Mouse (Mus musculus): ENCODE measurements around the gene Trub1. TPM values are rescaled to one million over a fixed set of nuclear protein-coding genes. Genes with fewer than 3 reads are reported as not detected.

The Trub1 gene
- polyA plus RNA-seq (2015; fragmentation: Nextera tagmentation; extraction: Ambion mirVana), result 11.0 and 12.4 TPM in 2 replicates

DNA sequence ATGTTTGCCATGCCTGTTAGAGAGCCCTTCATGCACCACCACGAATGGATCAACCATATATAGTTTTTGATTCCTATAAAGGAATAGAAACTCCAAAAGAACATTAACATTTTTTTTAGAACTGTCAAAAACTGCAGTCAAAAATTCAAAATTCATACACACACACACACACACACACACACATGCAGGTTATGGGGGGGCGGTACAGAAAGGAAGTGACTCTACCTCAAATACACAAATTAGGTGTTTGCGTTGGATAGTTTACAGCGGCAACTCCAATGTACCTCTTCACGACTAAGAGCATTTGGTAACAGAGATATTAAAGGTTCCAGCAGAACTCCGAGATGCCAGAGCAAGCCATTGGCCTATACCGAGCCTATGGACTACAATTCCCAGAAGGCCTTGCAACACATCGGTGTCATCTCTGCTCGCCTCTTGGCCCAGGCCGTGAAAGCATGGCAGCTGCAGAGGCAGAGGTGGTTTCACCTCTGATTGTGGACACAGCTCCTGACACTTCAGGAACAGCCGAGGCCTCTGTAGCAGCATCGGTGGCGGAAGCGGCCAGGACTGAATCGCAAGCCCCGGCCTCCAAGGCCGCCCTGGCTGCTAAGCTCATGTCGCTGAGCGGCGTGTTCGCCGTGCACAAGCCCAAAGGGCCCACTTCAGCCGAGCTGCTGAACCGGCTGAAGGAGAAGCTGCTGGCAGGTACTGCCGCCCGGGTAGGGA, at the start of gene Trub1:
Gene Trub1, plus strand, starts transcription at position 421 of the 726 bp plus-strand sequence.
- peak within 1 kb of the TSS; percentile 53; the same call in 1 of the 2 replicates for H3K27ac ChIP-seq (replicated peaks)
- H3K9me3 ChIP-seq, result no peaks in the 10 kb centered on the region
- H3K9ac ChIP-seq, result peak within 1 kb of the TSS; percentile 90
- H3K4me3 ChIP-seq, result peak within 1 kb of the TSS; percentile 87
- no peaks in the 10 kb centered on the region for H3K27me3 ChIP-seq (replicated peaks)
- ATAC-seq (ENCODE audit: extremely low read depth, insufficient number of reproducible peaks, low FRiP score, low TSS enrichment), result peak; percentile 76; the same call in 1 of the 2 replicates
- H3K4me1 ChIP-seq, result peaks cover 11% of the 10 kb centered on the region
- no peaks in the 10 kb centered on the region for H3K36me3 ChIP-seq
- peak within 1 kb of the TSS; percentile 70 for H3K4me2 ChIP-seq
- WGBS, result 4% methylated on average over 26 of the region's 26 CpGs

DNA sequence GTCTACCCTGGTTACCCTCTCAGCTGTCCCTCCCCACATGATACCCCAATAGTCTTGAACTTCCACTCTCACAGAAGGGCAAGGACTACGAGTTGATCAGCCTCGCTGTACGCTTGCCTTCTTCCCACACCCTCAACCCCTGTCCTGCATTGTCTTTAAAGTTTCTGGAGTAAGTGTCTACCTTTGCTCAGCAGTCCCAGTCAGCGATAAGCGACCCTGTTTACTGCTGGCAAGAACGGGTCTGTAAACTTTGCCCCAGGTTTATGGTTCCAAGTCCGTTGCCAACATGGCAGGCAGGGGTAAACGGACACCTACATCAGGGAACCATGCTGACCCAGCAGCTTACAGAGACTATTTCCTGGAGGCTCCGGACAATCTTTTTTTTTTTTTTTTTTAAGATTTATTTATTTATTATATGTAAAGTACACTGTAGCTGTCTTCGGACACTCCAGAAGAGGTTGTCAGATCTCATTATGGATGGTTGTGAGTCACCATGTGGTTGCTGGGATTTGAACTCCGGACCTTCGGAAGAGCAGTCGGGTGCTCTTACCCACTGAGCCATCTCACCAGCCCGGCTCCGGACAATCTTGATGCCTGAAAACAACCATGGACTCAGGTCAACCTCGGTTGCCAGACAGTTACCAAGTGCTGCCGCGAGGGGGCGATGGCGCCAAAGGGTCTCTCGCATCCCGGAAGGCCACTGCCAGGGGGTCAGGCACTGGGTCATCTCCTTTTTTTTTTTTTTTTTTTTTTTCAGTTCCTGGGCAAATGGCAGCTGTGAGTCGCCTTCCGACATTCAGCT, 48.8 kb upstream of the Trub1 start:
- peaks cover 4% of the 10 kb centered on the region; the same call in 1 of the 2 replicates for H3K27me3 ChIP-seq (replicated peaks)
- WGBS, result 14% methylated on average over 24 of the region's 24 CpGs
- 0 out of 2 replicates have a peak, but pooled peaks cover 6% of the 10 kb centered on the region for H3K4me1 ChIP-seq
- H3K4me2 ChIP-seq, result peak overlapping the region; percentile 56
- H3K36me3 ChIP-seq, result no peaks in the 10 kb centered on the region
- no peak overlapping the region for H3K27ac ChIP-seq (replicated peaks)
- peak overlapping the region; percentile 18 for H3K4me3 ChIP-seq
- no peak overlapping the region for H3K9ac ChIP-seq
- no peaks in the 10 kb centered on the region for H3K9me3 ChIP-seq
- ATAC-seq (ENCODE audit: extremely low read depth, insufficient number of reproducible peaks, low FRiP score, low TSS enrichment), result no peak

DNA sequence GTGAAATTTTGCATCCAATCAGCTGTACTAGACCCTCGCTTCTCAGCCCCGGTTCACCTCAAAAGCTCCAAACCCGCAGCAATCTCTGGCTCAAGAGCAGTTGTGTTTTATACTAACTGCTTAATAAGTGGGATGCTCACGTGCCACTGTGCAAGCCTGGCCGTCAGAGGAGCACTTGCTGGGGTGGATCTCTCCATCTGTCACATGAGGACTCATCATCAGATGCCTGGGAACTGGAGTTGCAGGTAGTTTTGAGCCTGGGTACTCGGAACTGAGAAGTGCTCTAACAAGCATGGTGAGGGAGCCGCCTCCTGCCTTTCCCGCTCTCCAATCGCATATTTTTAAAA, 48.2 kb upstream of the Trub1 start:
- WGBS, result 18% methylated on average over 9 of the region's 9 CpGs
- Histone ChIP-seq H3K36me3 (no peaks in the 10 kb centered on the region), H3K9me3 (no peaks in the 10 kb centered on the region), H3K4me1 (0 out of 2 replicates have a peak, but pooled peaks cover 6% of the 10 kb centered on the region), H3K27me3 (replicated peaks) (peaks cover 4% of the 10 kb centered on the region; the same call in 1 of the 2 replicates), H3K4me3 (peak overlapping the region; percentile 18), H3K9ac (no peak overlapping the region), H3K27ac (replicated peaks) (no peak overlapping the region), H3K4me2 (peak overlapping the region; percentile 56)
- ATAC-seq (ENCODE audit: extremely low read depth, insufficient number of reproducible peaks, low FRiP score, low TSS enrichment), result no peak

DNA sequence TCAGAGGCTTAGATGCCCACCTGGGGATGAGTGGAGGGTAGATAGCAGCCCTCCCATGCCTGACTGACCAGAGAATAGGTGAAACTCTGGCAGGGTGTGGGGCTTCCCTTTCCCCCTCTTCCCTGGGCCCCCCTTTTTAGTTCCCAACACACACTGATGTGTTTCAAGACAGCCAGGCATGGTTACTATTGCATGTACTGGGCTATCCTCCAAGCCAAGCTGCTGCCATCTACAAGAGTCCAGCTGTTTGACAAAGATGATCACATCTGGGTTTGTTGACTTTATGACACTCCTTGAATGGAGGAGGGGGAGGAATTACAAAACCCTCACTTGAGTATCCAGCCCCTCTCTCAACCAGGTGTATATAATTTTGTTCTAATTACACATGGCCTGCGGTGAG, 44.8 kb upstream of the Trub1 start:
- Histone ChIP-seq H3K4me2 (no peak overlapping the region), H3K4me1 (peaks cover 20% of the 10 kb centered on the region), H3K9ac (no peak overlapping the region), H3K27ac (replicated peaks) (no peak overlapping the region), H3K9me3 (no peaks in the 10 kb centered on the region), H3K36me3 (no peaks in the 10 kb centered on the region), H3K4me3 (no peak overlapping the region), H3K27me3 (replicated peaks) (peaks cover 4% of the 10 kb centered on the region; the same call in 1 of the 2 replicates)
- no peak for ATAC-seq (ENCODE audit: extremely low read depth, insufficient number of reproducible peaks, low FRiP score, low TSS enrichment)
- WGBS, result 90% methylated on average over 1 of the region's 1 CpGs

DNA sequence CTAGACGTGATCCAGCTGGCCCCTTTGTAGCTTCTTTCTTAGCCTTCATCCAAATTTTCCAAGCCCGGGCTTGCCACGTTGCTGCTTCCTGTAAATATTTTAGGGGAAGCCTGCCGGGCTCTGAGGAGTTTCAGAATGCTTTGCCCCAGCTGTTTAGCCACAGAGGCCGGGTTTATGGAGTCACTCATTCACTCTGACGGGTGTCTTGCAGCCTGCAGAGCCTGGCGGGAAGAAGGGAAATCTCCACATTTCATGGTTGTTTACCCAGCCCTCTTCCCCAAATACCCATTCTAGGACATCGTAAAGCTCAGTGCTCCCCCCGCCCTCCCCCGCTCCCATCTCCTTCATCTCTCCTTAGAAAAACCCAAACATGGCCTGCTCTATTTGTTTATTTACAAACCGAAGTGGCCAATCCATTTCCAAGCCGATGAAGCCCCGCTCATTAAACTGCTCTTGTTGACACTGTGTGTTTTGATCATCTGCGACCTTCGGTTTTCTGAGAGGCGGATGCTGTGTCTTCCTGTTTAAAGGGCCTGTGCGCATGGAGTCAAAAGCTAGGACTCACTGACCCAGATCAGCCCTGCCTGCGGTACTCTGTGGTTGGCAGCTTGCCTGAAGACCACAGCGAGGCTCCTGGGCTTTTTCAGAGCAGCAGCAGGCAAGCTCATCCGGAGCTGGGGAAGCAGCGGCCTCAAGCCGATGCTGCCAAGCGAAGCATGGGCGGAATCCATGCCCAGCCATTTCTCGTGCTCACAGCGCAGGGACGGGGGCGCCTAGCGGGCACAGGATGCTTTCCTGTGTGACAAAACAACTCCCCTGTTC, 41.1 kb upstream of the Trub1 start:
- Histone ChIP-seq H3K4me1 (peaks cover 20% of the 10 kb centered on the region), H3K9ac (peak overlapping the region; percentile 59), H3K4me2 (peak overlapping the region; percentile 65), H3K9me3 (no peaks in the 10 kb centered on the region), H3K27ac (replicated peaks) (peak overlapping the region; percentile 54; the same call in 1 of the 2 replicates), H3K27me3 (replicated peaks) (peaks cover 9% of the 10 kb centered on the region; the same call in 1 of the 2 replicates), H3K4me3 (peak overlapping the region; percentile 34), H3K36me3 (no peaks in the 10 kb centered on the region)
- 28% methylated on average over 29 of the region's 29 CpGs for WGBS
- ATAC-seq (ENCODE audit: extremely low read depth, insufficient number of reproducible peaks, low FRiP score, low TSS enrichment), result no peak; the same call in 1 of the 2 replicates

DNA sequence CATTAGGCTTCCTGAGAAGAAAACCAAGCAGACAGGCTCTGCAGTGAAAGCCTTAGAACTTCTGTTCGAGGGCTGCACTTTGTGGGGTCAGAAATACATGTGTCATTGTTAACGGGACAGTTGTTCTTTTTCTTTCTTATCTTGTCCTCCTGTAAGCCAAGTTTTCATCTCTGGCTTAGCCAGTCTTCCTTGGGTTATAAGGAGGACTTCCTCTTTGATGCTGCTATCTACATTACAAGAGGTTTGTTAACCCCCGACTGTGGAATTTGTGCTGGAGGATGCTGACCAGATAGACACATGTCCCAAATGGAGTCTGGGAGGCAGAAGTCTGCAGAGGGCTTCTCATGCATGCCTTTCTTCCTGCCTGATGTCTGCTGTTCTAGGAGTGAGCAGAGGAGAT, 39.5 kb upstream of the Trub1 start:
- Histone ChIP-seq H3K36me3 (no peaks in the 10 kb centered on the region), H3K4me3 (no peak overlapping the region), H3K27ac (replicated peaks) (no peak overlapping the region), H3K4me2 (no peak overlapping the region), H3K4me1 (peaks cover 25% of the 10 kb centered on the region), H3K27me3 (replicated peaks) (peaks cover 14% of the 10 kb centered on the region), H3K9me3 (no peaks in the 10 kb centered on the region), H3K9ac (no peak overlapping the region)
- no peak for ATAC-seq (ENCODE audit: extremely low read depth, insufficient number of reproducible peaks, low FRiP score, low TSS enrichment)
- WGBS, result 18% methylated on average over 3 of the region's 3 CpGs

DNA sequence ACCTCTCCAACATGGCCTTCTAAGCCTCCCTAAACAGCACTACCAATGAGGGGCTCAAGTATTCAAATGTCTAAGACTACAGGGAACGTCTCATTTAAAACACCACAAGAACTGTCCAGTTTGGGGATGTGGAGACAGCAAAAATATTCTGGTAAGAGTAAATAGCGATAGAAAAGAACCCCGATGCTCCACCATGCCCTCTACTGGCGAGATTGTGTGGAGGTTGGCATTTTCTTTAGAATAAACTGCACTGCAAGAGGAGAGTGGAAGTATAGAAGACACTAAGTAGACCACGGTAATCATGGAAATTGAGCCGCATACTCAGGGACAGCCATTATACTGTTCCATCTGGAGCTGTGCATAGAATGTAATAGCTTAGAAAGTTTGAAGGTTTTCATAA, 38.8 kb upstream of the Trub1 start:
- H3K27ac ChIP-seq (replicated peaks), result no peak overlapping the region
- peaks cover 31% of the 10 kb centered on the region for H3K4me1 ChIP-seq
- no peak for ATAC-seq (ENCODE audit: extremely low read depth, insufficient number of reproducible peaks, low FRiP score, low TSS enrichment)
- H3K36me3 ChIP-seq, result no peaks in the 10 kb centered on the region
- H3K4me3 ChIP-seq, result no peak overlapping the region
- H3K9me3 ChIP-seq, result no peaks in the 10 kb centered on the region
- H3K4me2 ChIP-seq, result no peak overlapping the region
- WGBS, result 83% methylated on average over 6 of the region's 6 CpGs
- no peak overlapping the region for H3K9ac ChIP-seq
- H3K27me3 ChIP-seq (replicated peaks), result peaks cover 17% of the 10 kb centered on the region

DNA sequence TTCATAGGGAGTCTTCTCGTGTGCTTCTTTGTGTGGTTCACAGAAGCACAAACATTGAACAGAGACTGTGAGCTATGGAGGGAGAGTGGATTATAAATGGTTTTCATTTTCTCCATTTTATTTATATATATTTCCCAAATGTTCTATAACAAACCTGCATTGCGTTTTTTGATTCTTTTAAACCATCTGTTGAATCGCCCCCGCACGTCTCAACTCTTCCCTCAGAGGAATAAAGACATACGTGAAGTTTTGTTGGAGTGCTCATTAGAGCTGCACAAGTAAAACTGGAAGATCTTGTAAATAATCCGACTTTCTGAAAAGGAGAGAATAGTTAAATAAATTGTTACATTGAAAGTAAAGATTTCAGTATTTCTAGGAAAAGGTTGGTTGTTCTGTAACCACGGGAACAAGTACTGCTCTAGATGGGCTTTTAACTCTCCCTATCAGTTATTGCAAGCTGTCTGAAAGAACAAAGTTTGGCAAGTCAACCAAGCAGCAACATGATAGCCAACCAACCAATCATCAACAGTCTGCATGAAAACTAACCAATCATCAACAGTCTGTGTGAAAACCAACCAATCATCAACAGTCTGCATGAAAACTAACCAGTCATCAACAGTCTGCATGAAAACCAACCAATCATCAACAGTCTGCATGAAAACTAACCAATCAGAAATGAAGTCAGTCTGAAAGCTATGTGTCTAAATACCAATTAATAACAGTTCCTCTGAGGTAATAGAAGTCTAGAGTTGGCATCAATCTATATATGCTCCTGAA, 37.5 kb upstream of the Trub1 start:
- Histone ChIP-seq H3K36me3 (no peaks in the 10 kb centered on the region), H3K27ac (replicated peaks) (no peak overlapping the region), H3K9me3 (no peaks in the 10 kb centered on the region), H3K4me1 (peaks cover 31% of the 10 kb centered on the region), H3K27me3 (replicated peaks) (peaks cover 21% of the 10 kb centered on the region), H3K9ac (no peak overlapping the region), H3K4me3 (no peak overlapping the region), H3K4me2 (no peak overlapping the region)
- no peak for ATAC-seq (ENCODE audit: extremely low read depth, insufficient number of reproducible peaks, low FRiP score, low TSS enrichment)
- 85% methylated on average over 8 of the region's 8 CpGs for WGBS

DNA sequence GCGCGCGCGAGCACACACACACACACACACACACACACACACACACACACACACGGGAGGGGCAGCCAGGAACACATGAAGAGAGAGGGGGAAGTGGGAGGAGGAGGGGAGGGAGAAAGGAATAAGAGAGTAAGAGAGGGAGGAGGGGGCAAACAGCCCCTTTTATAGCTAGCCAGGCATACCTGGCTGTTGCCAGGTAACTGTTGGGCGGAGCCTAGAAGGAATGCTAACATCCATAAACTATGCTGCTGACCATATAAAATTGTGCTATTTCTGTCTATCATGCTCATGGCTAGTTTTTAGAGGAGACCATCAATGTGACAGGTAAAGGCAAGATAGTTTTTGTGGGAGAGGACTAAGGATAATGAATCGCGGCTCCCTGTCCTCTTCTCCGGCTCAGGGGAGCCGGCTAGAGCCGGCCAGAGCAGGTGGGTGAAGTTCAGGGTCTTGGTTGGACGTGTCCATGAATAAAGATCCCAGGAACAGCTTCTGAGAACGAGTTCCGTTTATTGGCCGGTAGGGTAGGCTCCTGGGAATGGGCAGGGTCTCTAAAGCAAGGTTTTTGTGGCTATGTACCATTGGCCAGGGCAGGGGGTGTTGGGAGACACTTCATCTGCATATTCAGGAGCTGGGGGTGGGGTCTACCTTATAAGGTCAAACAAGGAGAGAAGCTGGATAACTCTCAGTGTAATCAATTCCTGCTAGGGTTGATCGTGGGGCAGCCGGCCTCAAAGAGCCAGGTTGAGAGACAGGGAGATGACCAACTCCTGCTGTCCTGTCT, 34.7 kb upstream of the Trub1 start:
- Histone ChIP-seq H3K27ac (replicated peaks) (no peak overlapping the region), H3K9ac (peak overlapping the region; percentile 57), H3K9me3 (no peaks in the 10 kb centered on the region), H3K4me1 (peaks cover 21% of the 10 kb centered on the region), H3K27me3 (replicated peaks) (peaks cover 21% of the 10 kb centered on the region), H3K4me2 (peak overlapping the region; percentile 61), H3K36me3 (no peaks in the 10 kb centered on the region), H3K4me3 (peak overlapping the region; percentile 45)
- no peak for ATAC-seq (ENCODE audit: extremely low read depth, insufficient number of reproducible peaks, low FRiP score, low TSS enrichment)
- 23% methylated on average over 17 of the region's 17 CpGs for WGBS

DNA sequence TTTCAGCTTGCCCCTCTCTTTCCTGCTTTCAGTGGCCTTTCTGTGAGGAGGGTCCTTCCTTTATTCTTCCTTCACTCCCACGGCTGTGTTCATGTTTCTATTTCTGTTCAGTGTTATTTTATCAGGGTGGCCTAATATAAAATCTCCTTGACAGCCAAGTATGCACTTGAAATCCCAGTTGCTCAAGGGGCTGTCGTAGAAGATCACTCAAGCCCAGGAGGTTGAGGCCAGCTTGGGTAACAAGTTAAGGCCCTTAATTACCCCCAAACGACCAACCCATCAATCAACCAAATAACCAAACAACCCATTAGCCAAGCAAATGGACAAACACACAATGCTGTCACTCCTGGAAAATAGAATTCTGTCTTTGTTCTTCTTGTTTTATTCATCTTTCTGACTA, 29.3 kb upstream of the Trub1 start:
- Histone ChIP-seq H3K27ac (replicated peaks) (no peak overlapping the region), H3K4me3 (no peak overlapping the region), H3K9me3 (no peaks in the 10 kb centered on the region), H3K27me3 (replicated peaks) (peaks cover 5% of the 10 kb centered on the region; the same call in 1 of the 2 replicates), H3K36me3 (no peaks in the 10 kb centered on the region), H3K9ac (no peak overlapping the region), H3K4me2 (peak overlapping the region; percentile 21; the same call in 1 of the 2 replicates), H3K4me1 (peaks cover 19% of the 10 kb centered on the region)
- WGBS, result 24% methylated on average over 3 of the region's 3 CpGs
- no peak for ATAC-seq (ENCODE audit: extremely low read depth, insufficient number of reproducible peaks, low FRiP score, low TSS enrichment)

Data from heart, embryonic 13.5 days (tissue).